Mouse (Mus musculus) liver, adult 2 months (tissue): Measurements from ENCODE around the gene Nufip2. TPM values are rescaled to one million over a fixed set of nuclear protein-coding genes. Genes with fewer than 3 reads are reported as not detected.
A peak's percentile ranks its signal among the peaks of the same experiment; 100 is the strongest.

ENCODE experiments used
- DNase-seq: peaks from one replicate; pipeline ENCODE4 v3.0.0-alpha.2; 2011; ENCODE audit warnings: low read depth, low spot score; ENCODE audit errors: extremely low read depth
- H3K27ac ChIP-seq: fragments of 200-500 bp; replicated peaks from 2 replicates; pipeline ENCODE4 v1.5.1; 2012; ENCODE audit warnings: low read depth, mild to moderate bottlenecking, control low read depth, inconsistent platforms, low read length; ENCODE audit not compliant: insufficient read depth
- H3K27me3 ChIP-seq: fragments of 200-500 bp; 2 replicates; pipeline ENCODE4 v1.6.1; 2012; ENCODE audit warnings: mild to moderate bottlenecking, moderate library complexity, low read length, inconsistent platforms; ENCODE audit not compliant: control insufficient read depth, insufficient read depth
- H3K36me3 ChIP-seq: fragments of 200-500 bp; 2 replicates; pipeline ENCODE4 v1.6.1; 2012; ENCODE audit warnings: low read length, inconsistent platforms; ENCODE audit not compliant: control insufficient read depth, insufficient read depth
- H3K4me1 ChIP-seq: fragments of 200-500 bp; 2 replicates; pipeline ENCODE4 v1.6.1; 2011; ENCODE audit warnings: low read length; ENCODE audit not compliant: control insufficient read depth, insufficient read depth
- H3K4me3 ChIP-seq: fragments of 200-500 bp; 2 replicates; pipeline ENCODE4 v1.5.1; 2011; ENCODE audit warnings: low read depth, mild to moderate bottlenecking, control low read depth, low read length, moderate library complexity; ENCODE audit not compliant: insufficient read depth
- H3K79me2 ChIP-seq: fragments of 200-500 bp; 2 replicates; pipeline ENCODE4 v1.6.1; 2012; ENCODE audit warnings: inconsistent platforms, mild to moderate bottlenecking, low read length, moderate library complexity; ENCODE audit not compliant: control insufficient read depth, insufficient read depth
- H3K9ac ChIP-seq: fragments of 200-500 bp; 2 replicates; pipeline ENCODE4 v1.6.1; 2012; ENCODE audit warnings: low read depth, mild to moderate bottlenecking, control low read depth, inconsistent platforms, low read length
- CTCF ChIP-seq: fragments of 200-500 bp; IDR thresholded peaks from 2 replicates; pipeline ENCODE4 v1.5.1; 2011; ENCODE audit warnings: low read depth, low read length, control low read depth
- POLR2A ChIP-seq: fragments of 200-500 bp; IDR thresholded peaks from 2 replicates; pipeline ENCODE4 v1.6.1; 2011; ENCODE audit warnings: low read length, control low read depth; ENCODE audit not compliant: insufficient read depth; ENCODE audit errors: extremely low read depth
- WGBS: fragments of 180-500 bp; shearing (Covaris S2); methylation state at CpG from one replicate; pipeline ENCODE4 v1.1.7; 2018; 5-methylcytosine and 5-hydroxymethylcytosine counted together
- polyA plus RNA-seq: library from polyadenylated mRNA; depleted of rRNA; stranded (reverse); fragments of >200 nt; gene quantifications from 2 replicates; pipeline ENCODE4 v1.2.3, GENCODE M21; 2012
- total RNA-seq: library from RNA; depleted of rRNA; stranded (reverse); fragments of >200 nt; gene quantifications from 2 replicates; pipeline ENCODE4 v1.2.3, GENCODE M21; 2014

Gene Nufip2
- total and polyA plus RNA-seq, 2 experiments, result 8.3 to 21.7 TPM

DNA sequence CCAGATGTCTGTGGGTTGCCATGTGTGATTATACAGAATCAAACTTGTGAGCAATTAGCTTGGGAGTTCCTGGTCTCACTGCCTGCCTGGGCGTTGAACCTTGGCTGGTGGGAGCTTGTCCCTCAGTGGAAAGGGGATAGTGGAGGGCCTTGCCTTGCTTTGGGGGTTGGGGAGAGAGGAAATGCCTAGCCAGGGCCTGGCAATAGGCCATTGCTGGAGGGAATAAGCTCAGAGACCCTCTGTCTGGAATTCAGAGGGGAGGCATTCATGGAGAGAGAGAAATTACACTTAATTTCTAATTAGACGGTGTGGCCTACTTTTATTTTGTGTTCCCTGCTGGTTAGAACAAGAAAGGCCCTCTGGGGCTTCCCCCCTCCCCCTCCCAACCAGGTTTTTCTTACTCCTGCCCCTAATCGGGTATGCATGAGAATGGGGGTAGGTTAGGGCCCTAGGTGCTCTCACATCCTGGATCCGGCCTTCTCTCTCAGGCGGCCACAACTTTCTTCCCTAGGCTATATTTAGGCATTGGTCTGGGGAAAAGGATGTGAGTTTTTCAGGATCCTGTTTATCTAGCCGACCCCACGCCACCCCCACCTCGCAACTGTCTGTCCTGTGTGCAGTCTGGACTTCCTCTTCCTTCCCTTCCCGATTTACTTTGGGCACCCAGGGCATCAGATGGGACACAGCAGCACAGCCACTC, 89.9 kb downstream of the Nufip2 start:
- H3K9ac ChIP-seq, result no peak overlapping the region
- H3K36me3 ChIP-seq, result peaks cover 5% of the 10 kb centered on the region
- no peak overlapping the region for H3K4me3 ChIP-seq
- peak overlapping the region; percentile 54 for H3K27ac ChIP-seq
- peaks cover 47% of the 10 kb centered on the region; the same call in 1 of the 2 replicates for H3K79me2 ChIP-seq
- H3K4me1 ChIP-seq, result peaks cover 26% of the 10 kb centered on the region
- 64% methylated on average over 9 of the region's 9 CpGs for WGBS
- TF ChIP-seq CTCF (no peak), POLR2A (no peak)
- DNase-seq, result no peak
- H3K27me3 ChIP-seq, result no peaks in the 10 kb centered on the region

DNA sequence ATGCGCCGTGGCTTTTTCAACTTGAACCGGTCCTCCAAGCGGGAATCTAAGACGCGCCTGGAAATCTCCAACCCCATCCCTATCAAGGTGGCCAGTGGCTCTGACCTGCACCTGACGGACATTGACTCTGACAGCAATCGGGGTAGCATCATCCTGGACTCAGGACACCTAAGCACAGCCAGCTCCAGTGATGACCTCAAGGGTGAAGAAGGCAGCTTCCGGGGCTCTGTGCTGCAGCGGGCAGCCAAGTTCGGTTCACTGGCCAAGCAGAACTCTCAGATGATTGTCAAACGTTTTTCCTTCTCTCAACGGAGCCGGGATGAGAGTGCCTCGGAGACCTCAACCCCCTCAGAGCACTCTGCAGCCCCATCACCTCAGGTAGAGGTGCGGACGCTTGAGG, 91.5 kb downstream of the Nufip2 start:
- H3K9ac ChIP-seq, result no peak overlapping the region
- peaks cover 49% of the 10 kb centered on the region; the same call in 1 of the 2 replicates for H3K79me2 ChIP-seq
- 85% methylated on average over 17 of the region's 17 CpGs for WGBS
- peaks cover 33% of the 10 kb centered on the region for H3K4me1 ChIP-seq
- no peak overlapping the region for H3K4me3 ChIP-seq
- H3K36me3 ChIP-seq, result peaks cover 5% of the 10 kb centered on the region
- H3K27me3 ChIP-seq, result no peaks in the 10 kb centered on the region
- no peak for DNase-seq
- TF ChIP-seq CTCF (no peak), POLR2A (no peak)
- no peak overlapping the region for H3K27ac ChIP-seq

DNA sequence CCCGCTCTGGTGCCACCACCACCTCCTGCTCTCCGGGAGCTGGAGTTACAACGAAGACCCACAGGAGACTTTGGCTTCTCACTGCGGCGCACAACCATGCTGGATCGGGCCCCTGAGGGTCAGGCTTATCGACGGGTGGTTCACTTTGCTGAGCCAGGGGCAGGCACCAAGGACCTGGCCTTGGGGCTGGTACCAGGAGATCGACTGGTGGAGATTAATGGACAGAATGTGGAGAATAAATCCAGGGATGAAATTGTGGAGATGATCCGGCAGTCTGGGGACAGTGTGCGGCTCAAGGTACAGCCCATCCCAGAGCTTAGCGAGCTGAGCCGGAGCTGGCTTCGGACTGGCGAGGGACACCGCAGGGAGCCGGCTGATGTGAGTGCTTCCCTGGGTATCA, 92.0 kb downstream of the Nufip2 start:
- peaks cover 5% of the 10 kb centered on the region for H3K36me3 ChIP-seq
- no peak overlapping the region for H3K27ac ChIP-seq
- H3K9ac ChIP-seq, result no peak overlapping the region
- H3K4me3 ChIP-seq, result no peak overlapping the region
- no peaks in the 10 kb centered on the region for H3K27me3 ChIP-seq
- 95% methylated on average over 17 of the region's 17 CpGs for WGBS
- H3K4me1 ChIP-seq, result peaks cover 29% of the 10 kb centered on the region
- H3K79me2 ChIP-seq, result peaks cover 49% of the 10 kb centered on the region; the same call in 1 of the 2 replicates
- no peak for TF ChIP-seq POLR2A
- TF ChIP-seq CTCF, result no peak
- DNase-seq, result no peak

DNA sequence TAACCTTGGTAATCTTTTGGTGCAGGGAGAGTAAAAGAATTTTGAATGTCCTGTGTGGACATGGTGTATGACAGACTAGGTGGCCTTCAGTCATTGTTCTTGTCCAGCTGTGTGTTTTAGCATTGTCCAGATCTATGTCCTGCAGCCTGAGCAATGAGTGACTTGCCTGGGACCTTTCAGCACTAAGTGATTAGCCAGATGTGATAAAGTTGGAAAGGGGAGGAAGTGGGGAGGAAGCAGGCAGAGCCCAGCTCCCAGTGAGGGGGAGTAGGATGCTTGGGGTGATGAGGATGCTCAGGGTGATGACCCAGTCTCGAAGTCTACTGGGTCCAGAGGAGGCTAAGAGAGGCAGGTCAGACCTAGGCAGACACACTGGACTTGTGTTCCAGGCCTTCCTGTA, 93.3 kb downstream of the Nufip2 start:
- DNase-seq, result no peak
- Histone ChIP-seq H3K27me3 (no peaks in the 10 kb centered on the region), H3K4me3 (no peak overlapping the region), H3K4me1 (peaks cover 30% of the 10 kb centered on the region), H3K9ac (no peak overlapping the region), H3K79me2 (peaks cover 50% of the 10 kb centered on the region), H3K27ac (no peak overlapping the region), H3K36me3 (peaks cover 5% of the 10 kb centered on the region)
- WGBS, result 68% methylated on average over 1 of the region's 1 CpGs
- TF ChIP-seq CTCF (no peak), POLR2A (no peak)

DNA sequence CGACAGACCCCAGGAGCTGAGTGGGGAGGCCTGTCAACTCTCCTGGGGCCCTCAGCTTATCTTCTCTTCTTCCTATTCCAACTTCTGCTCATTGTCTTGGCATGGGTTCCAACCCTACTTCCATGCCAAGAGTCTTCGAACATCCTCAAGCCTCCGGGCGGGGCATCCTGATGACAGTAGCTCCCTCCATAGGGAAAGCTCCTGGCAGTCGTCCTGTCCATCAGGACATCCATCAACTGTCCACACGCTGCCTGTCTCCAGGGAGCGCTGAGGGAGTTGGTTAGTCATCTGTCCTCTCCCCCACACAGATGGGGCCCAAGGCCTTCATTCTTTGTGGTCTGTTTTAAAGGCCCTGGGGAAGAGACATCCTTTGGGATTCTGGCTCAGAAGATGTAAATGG, 95.1 kb downstream of the Nufip2 start:
- peak overlapping the region; percentile 78 for H3K27ac ChIP-seq

DNA sequence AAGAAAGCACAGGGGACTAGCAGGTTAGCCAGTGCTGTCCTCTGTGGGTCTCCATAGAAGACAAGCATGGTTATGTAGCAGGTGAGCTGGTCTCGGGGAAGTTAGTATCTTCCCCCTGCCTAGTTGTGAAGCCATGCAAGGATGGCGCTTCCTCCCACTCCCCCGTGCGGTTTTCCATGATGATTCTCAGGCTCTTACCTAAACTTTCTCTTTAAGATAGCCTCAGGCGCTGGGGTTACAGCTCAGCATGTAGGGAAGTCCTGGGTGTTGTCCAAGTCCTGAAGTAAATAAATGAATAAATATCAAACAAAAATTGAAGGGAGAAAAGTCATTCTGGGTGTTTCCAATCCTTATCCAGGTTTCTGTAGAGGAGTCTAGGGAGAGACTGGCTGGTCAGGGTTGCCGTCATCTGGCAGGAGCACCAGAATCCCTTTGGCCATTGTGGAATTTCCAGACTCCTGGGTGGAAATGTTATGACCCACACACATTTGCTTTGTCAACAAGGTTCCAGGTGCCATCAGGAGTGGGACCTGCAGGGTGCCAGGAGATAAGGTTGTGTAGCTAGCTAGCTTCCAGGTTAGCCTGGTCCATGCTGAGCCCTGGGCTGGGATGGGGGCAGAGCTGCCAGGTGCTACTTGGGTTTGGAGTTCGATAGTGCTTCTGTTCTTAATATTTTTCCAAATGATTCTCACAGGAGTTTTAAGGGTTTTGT, 96.3 kb downstream of the Nufip2 start:
- Histone ChIP-seq H3K4me1 (peaks cover 52% of the 10 kb centered on the region), H3K27ac (peak overlapping the region; percentile 78), H3K9ac (no peak overlapping the region), H3K79me2 (peaks cover 47% of the 10 kb centered on the region), H3K27me3 (no peaks in the 10 kb centered on the region), H3K36me3 (peaks cover 4% of the 10 kb centered on the region), H3K4me3 (no peak overlapping the region)
- 38% methylated on average over 7 of the region's 7 CpGs for WGBS
- peak; percentile 85 for DNase-seq
- no peak for TF ChIP-seq POLR2A
- TF ChIP-seq CTCF, result no peak

More for the DNA sequence above, 95.1 kb downstream of the Nufip2 start:
- peaks cover 45% of the 10 kb centered on the region for H3K4me1 ChIP-seq
- H3K9ac ChIP-seq, result no peak overlapping the region
- no peak overlapping the region for H3K4me3 ChIP-seq
- no peak for DNase-seq
- H3K36me3 ChIP-seq, result peaks cover 5% of the 10 kb centered on the region
- H3K79me2 ChIP-seq, result peaks cover 55% of the 10 kb centered on the region
- no peaks in the 10 kb centered on the region for H3K27me3 ChIP-seq
- TF ChIP-seq POLR2A (no peak), CTCF (no peak)
- WGBS, result 63% methylated on average over 7 of the region's 7 CpGs
